Mouse (Mus musculus) heart, embryonic 14.5 days (tissue): ENCODE results near the gene Cadps. TPM values are rescaled to one million over a fixed set of nuclear protein-coding genes. Genes with fewer than 3 reads are reported as not detected.

Experiments
- ATAC-seq: fragments of 200-750 bp; cut with Nextera tagmentation; 2 replicates; pipeline ENCODE4 v1.8.0; 2017; ENCODE audit warnings: low read depth, moderate TSS enrichment; ENCODE audit not compliant: insufficient number of reproducible peaks, insufficient read depth, low FRiP score
- H3K27ac ChIP-seq, 2 experiments: fragments of 200-500 bp in 1 of 2; fragments of 300-500 bp in 1 of 2; sonication (generic) in 1 of 2; replicated peaks in 1 of 2; 2 replicates each; pipeline ENCODE4 v1.5.1; 2012 to 2014; ENCODE audit warnings: low read depth in 2 of 2, low read length in 2 of 2, control low read depth in 1 of 2, mild to moderate bottlenecking in 1 of 2, mixed read lengths in 1 of 2; ENCODE audit not compliant: control insufficient read depth in 1 of 2, insufficient read depth in 1 of 2
- H3K27me3 ChIP-seq: fragments of 300-500 bp; sonication (generic); 2 replicates; pipeline ENCODE4 v1.6.1; 2014; ENCODE audit warnings: mild to moderate bottlenecking, low read length, control low read depth; ENCODE audit not compliant: control insufficient read depth, insufficient read depth
- H3K36me3 ChIP-seq: fragments of 300-500 bp; sonication (generic); 2 replicates; pipeline ENCODE4 v1.6.1; 2014; ENCODE audit warnings: mild to moderate bottlenecking, control low read depth, low read length, mixed read lengths; ENCODE audit not compliant: control insufficient read depth, insufficient read depth
- H3K4me1 ChIP-seq, 2 experiments: fragments of 200-500 bp in 1 of 2; fragments of 300-500 bp in 1 of 2; sonication (generic) in 1 of 2; 2 replicates each; pipeline ENCODE4 v1.6.1; 2012 to 2014; ENCODE audit warnings: low read length in 2 of 2, control low read depth in 1 of 2, mixed read lengths in 1 of 2; ENCODE audit not compliant: control insufficient read depth in 2 of 2, insufficient read depth in 2 of 2
- H3K4me2 ChIP-seq: fragments of 300-500 bp; sonication (generic); 2 replicates; pipeline ENCODE4 v1.6.1; 2014; ENCODE audit warnings: mild to moderate bottlenecking, low read length
- H3K4me3 ChIP-seq, 2 experiments: fragments of 200-500 bp in 1 of 2; fragments of 300-500 bp in 1 of 2; sonication (generic) in 1 of 2; 2 replicates each; pipeline ENCODE4 v1.5.1; 2012 to 2014; ENCODE audit warnings: low read length in 2 of 2, mild to moderate bottlenecking in 2 of 2, control low read depth in 1 of 2, low read depth in 1 of 2, moderate library complexity in 1 of 2; ENCODE audit not compliant: control insufficient read depth in 1 of 2, insufficient read depth in 1 of 2
- H3K9ac ChIP-seq: fragments of 300-500 bp; sonication (generic); 2 replicates; pipeline ENCODE4 v1.6.1; 2014; ENCODE audit warnings: mild to moderate bottlenecking, low read length
- H3K9me3 ChIP-seq: fragments of 300-500 bp; sonication (generic); 2 replicates; pipeline ENCODE4 v1.6.1; 2016; ENCODE audit warnings: low read length, control low read depth; ENCODE audit not compliant: control insufficient read depth
- WGBS: fragments of 180-500 bp; shearing (Covaris S2); extraction: QIAGEN DNeasy Blood & Tissue Kit; methylation state at CpG from one replicate; pipeline ENCODE4 v1.1.7; 2014; 5-methylcytosine and 5-hydroxymethylcytosine counted together
- polyA plus RNA-seq: library from polyadenylated mRNA; unstranded; fragments of >200 nt; fragmentation: Nextera tagmentation; extraction: Ambion mirVana; gene quantifications from 2 replicates; pipeline ENCODE4 v1.2.1, GENCODE M21; 2014

Gene Cadps
- polyA plus RNA-seq, 1 experiment from 2014 or later = 1.5 TPM

DNA sequence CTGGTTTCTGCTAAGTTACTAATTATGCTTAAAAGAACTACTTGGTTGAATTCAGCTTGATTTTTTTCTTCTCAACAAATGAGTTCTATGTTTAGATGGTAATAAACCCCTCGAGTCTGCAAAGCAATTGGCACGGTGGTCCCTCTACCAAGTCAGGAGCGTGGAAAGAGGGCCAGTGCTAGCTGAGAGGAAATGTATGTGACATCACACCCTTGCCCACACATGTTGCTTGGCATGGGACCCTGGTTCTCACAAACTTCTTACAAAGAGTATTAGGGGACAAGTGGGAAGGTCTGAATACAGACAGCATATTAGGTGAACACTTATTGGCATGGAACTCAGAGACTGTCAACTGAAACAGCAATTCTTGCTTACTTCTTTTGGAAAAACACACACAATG lies 418.2 kb downstream of the Cadps start:
- ATAC-seq = no peak
- Histone ChIP-seq H3K27me3 (no peaks in the 10 kb centered on the region), H3K4me1 (no peaks in the 10 kb centered on the region), H3K9me3 (no peaks in the 10 kb centered on the region), H3K36me3 (no peaks in the 10 kb centered on the region), H3K4me3 (no peak overlapping the region), H3K4me2 (no peak overlapping the region), H3K27ac (no peak overlapping the region), H3K9ac (no peak overlapping the region)
- WGBS = 76% methylated on average over 3 of the region's 3 CpGs

DNA sequence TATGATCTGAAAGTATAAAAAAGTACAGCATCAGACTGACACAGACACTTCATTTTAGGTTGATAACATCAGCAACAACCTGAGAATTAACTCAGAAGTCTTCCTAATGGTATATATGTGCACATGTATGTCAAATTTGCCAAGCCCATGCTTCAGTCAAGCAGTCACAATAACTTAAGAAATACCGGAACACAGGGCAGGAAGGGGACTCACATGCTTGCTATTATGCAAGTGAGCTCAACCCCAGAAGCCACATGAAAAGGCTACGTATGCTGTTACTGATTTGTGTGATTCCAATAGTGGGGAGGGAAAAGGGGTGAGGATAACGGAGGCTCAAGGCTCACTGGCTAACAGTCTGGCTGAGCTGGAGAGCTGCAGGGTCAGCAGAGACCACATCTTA lies 418.8 kb downstream of the Cadps start:
- Histone ChIP-seq H3K4me3 (no peak overlapping the region), H3K4me2 (no peak overlapping the region), H3K9ac (no peak overlapping the region), H3K36me3 (no peaks in the 10 kb centered on the region), H3K27me3 (no peaks in the 10 kb centered on the region), H3K4me1 (no peaks in the 10 kb centered on the region), H3K9me3 (no peaks in the 10 kb centered on the region), H3K27ac (no peak overlapping the region)
- no peak for ATAC-seq
- WGBS = 73% methylated on average over 3 of the region's 3 CpGs

DNA sequence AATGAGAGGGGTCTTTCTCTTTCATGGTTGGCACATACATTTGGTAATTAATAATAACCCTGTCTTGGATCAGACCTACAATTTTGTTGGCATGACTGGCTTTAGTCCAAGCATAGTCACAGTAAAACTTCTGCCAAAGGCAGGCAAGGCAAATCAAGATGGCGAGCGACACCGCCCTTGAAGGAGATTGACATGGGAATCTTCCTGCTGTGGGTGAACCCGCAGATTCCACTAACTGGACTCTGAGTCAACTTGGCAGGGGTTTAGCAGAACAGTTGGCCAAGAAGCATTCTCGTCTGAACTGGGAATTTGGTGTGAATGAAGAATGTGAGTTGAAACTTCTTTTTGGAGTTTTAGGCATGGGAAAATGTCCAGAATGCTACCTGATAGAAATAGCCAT lies 422.8 kb downstream of the Cadps start:
- H3K27me3 ChIP-seq = no peaks in the 10 kb centered on the region
- no peak overlapping the region for H3K27ac ChIP-seq
- H3K9ac ChIP-seq = no peak overlapping the region
- H3K4me1 ChIP-seq = no peaks in the 10 kb centered on the region
- WGBS = 85% methylated on average over 5 of the region's 5 CpGs
- no peaks in the 10 kb centered on the region for H3K36me3 ChIP-seq
- H3K4me2 ChIP-seq = no peak overlapping the region
- H3K4me3 ChIP-seq = no peak overlapping the region
- no peaks in the 10 kb centered on the region for H3K9me3 ChIP-seq
- no peak for ATAC-seq

DNA sequence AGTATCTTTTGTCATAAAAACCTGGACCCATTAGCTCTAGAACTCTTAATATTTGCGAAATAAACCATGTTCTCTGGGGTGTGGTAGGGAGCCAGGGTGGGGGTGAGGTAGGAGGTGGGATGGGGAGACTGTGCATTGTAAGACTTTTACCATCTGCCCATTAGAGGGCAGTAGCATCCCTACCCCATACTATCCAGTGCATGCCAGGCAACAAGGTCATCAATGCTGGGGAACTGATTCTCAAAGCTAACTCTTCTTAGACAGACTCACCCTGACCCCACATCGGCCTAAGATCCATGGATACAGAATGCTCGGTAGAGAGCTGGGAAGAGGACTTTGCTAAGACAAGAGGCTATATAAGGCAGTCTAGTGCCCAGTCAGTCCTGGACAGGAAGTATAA lies 425.3 kb downstream of the Cadps start:
- 61% methylated on average over 3 of the region's 3 CpGs for WGBS

DNA sequence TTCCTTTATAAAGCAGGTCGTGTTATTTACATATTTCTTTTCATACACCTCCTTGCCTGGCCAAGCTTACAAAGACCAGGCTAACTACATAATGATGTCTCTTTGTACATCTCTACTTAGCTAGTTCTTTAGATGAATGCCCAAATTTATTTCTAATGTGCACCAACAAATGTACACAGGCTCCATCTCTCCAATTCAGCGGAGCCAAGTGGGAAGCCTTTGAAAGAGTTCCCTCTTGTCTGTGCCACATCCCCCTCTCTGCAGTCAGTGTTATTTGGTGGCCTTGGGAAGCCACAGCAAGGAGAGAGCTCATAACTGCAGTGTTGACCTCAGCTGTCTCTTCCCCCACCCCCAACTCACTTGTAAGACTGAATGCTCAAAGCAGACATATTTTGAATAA lies 428.6 kb downstream of the Cadps start:
- ATAC-seq = no peak
- Histone ChIP-seq H3K4me1 (peaks cover 0 to 4% of the 10 kb centered on the region in 2 experiments; a peak in 2 of 4 replicates), H3K9ac (no peak overlapping the region), H3K27me3 (no peaks in the 10 kb centered on the region), H3K4me3 (no peak overlapping the region), H3K27ac (no peak overlapping the region), H3K4me2 (no peak overlapping the region), H3K9me3 (no peaks in the 10 kb centered on the region), H3K36me3 (no peaks in the 10 kb centered on the region)
- 70% methylated on average over 2 of the region's 2 CpGs for WGBS

More for the DNA sequence above, 425.3 kb downstream of the Cadps start:
- no peaks in the 10 kb centered on the region for H3K4me1 ChIP-seq
- no peaks in the 10 kb centered on the region for H3K9me3 ChIP-seq
- no peaks in the 10 kb centered on the region for H3K27me3 ChIP-seq
- ATAC-seq = no peak
- H3K36me3 ChIP-seq = no peaks in the 10 kb centered on the region
- H3K4me2 ChIP-seq = no peak overlapping the region
- H3K27ac ChIP-seq = no peak overlapping the region
- no peak overlapping the region for H3K9ac ChIP-seq
- H3K4me3 ChIP-seq = no peak overlapping the region

DNA sequence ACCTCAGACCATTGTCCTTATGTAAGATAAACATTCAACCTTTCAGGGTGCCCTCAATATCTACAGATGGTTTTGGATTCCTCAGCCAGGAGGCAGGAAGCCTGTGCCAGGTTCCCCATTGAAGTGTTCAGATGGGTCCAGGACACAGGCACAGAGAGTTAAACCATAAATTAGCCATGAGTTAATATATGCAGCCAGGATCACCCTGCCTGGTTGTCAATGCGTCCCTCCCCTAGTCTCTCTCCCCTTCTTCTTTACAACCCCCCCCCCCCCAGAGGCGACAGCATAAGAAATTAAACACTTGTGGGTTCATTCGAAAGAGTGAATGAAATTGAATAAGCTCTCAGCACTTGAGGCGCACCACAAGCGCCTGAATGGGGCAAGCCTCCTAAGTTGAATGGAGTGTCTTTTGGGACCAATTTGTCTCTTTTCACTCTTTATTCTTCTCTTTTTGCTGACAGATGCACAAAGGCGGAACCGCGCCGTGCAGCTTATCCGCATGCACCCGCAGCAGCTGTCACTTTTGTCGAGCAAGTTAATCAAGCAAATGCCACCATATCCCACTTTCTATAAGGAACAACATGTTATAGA lies 429.5 kb downstream of the Cadps start:
- no peak for ATAC-seq
- Histone ChIP-seq H3K9ac (no peak overlapping the region), H3K4me3 (no peak overlapping the region), H3K4me2 (no peak overlapping the region), H3K27me3 (no peaks in the 10 kb centered on the region), H3K4me1 (peaks cover 0 to 4% of the 10 kb centered on the region in 2 experiments; a peak in 2 of 4 replicates), H3K36me3 (no peaks in the 10 kb centered on the region), H3K9me3 (no peaks in the 10 kb centered on the region), H3K27ac (no peak overlapping the region)
- WGBS = 71% methylated on average over 12 of the region's 12 CpGs

DNA sequence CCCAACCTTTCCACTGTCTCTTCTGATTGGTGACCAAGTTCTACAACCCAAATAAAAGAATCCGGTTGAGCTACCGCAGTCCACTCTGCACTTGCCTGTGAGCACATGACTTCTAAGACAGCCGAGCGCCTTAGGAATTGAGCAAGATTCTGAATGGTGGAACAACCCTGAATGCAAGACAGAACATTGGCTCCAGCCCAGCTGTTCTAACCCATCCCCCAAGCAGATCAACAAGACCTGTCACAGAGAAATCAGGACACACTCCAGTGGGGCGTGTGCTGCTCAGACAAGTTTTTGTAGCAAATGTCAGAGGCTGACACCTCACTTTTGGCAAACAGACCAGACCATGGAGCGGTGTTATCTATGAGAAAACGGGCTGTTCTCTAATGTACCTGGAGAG lies 431.7 kb downstream of the Cadps start:
- no peak overlapping the region for H3K27ac ChIP-seq
- H3K4me2 ChIP-seq = no peak overlapping the region
- 52% methylated on average over 7 of the region's 7 CpGs for WGBS
- H3K4me3 ChIP-seq = no peak overlapping the region
- no peaks in the 10 kb centered on the region for H3K27me3 ChIP-seq
- H3K4me1 ChIP-seq = peaks cover 0 to 4% of the 10 kb centered on the region in 2 experiments; a peak in 2 of 4 replicates
- no peak overlapping the region for H3K9ac ChIP-seq
- H3K36me3 ChIP-seq = no peaks in the 10 kb centered on the region
- no peak for ATAC-seq
- no peaks in the 10 kb centered on the region for H3K9me3 ChIP-seq

DNA sequence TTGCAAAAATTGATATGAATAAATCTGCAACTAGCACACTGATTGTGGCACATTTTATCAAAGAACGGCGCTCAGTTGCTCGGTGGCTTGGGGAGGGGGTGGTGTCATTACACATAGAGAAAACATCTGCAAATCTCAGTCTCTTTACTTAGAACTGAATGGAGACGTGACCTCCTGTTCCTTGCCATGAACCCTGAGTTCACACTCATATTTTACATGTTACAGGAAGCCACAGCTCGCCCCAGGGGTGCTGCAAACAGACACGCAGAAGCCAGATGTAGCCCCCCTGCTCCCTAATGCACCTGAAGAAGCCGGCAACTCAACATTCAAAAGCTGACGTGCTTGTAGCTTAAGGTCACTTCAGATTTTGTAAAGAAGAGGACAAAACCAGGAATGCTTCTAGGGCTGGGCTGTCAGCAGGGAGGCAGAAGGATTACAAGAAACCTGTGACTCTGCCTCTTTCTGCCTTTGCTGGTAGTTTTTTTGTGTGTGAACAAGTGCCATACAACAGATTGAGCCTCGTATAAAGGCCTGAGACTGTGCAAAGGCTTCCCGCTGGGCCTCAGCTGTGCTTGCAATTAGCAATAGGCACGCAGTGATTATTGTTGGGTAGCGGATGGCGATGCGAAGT lies 434.0 kb downstream of the Cadps start:
- Histone ChIP-seq H3K36me3 (no peaks in the 10 kb centered on the region), H3K4me1 (peaks cover 0 to 4% of the 10 kb centered on the region in 2 experiments; a peak in 2 of 4 replicates), H3K4me2 (no peak overlapping the region), H3K4me3 (no peak overlapping the region), H3K27ac (no peak overlapping the region), H3K9ac (no peak overlapping the region), H3K9me3 (no peaks in the 10 kb centered on the region), H3K27me3 (no peaks in the 10 kb centered on the region)
- WGBS = 43% methylated on average over 14 of the region's 14 CpGs
- ATAC-seq = no peak
